Mouse (Mus musculus): ENCODE measurements at regions not wholly inside any gene's neighbourhood (a gene's known extent, or its start where the extent isn't known, plus 50 kb on each side); places are given as distances from the start of the nearest gene placed in this dataset.

GRCm38 (mm10) chr15:60387962-60388361 is 371.5 kb upstream of the 4933412E24Rik start:
- intact Hi-C loops (cut with DNase I): no loop called here
- no peak for DNase-seq (ENCODE audit: low spot score)
